In the genomic region with DNA sequence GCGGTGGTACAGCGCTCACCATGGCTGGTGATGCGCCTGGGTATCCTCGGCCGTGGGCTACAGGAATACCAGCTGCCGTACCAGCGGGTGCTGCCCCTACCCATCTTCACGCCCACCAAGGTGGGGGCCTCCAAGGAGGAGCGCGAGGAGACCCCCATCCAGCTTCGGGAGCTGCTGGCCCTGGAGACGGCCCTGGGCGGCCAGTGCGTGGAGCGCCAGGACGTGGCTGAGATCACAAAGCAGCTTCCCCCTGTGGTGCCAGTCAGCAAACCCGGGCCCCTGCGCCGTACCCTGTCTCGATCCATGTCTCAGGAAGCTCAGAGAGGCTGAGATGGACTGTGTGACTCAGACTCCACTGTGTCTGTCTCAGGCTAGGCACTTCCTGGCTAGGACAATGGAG, we compare ENCODE assay signal across 17 mouse cellular contexts. TPM values are rescaled to one million over a fixed set of nuclear protein-coding genes. Genes with fewer than 3 reads are reported as not detected.
DNase-seq lines count a peak whose midpoint lies in the region; ATAC-seq and TF ChIP-seq lines count a peak whose summit lies in the region.
"Had no signal": no experiment of that assay in that cellular context is flagged by ENCODE, and none has a peak within 500 bp of the region (broad histone marks: within the 10 kb centered on the region; RNA-seq: fewer than 3 reads in every experiment).

No protein-coding gene starts in this region.

- DNase-seq in cerebellum, adult 11-12 months: peak; percentile 52
- no peak for DNase-seq in cerebellum, adult 9-11 months
- no peak for DNase-seq in heart, embryonic 10.5 days (ENCODE audit: low spot score)
- no peak for DNase-seq in heart, adult 9 months (ENCODE audit: low spot score in 2 of 2)
- no peak for DNase-seq in kidney, adult 8-10 months
- DNase-seq in ES-E14 (ENCODE audit: low read depth, low spot score): no peak
- no peak for DNase-seq in liver, embryonic 11.5 days (ENCODE audit: low spot score)
- DNase-seq: adrenal gland, postnatal 36 days; lung, postnatal 14 days; spleen, adult 18-20 months had no signal

- peak overlapping the region; percentile 91 for H3K27ac ChIP-seq in heart, embryonic 10.5 days
- H3K27ac ChIP-seq in kidney, embryonic 14.5 days (ENCODE audit: low read depth, low read length): peak overlapping the region; percentile 69
- no peak overlapping the region for H3K27ac ChIP-seq in ES-E14 (ENCODE audit: insufficient read depth, low read depth, low read length, poor library complexity, severe bottlenecking)
- no peak overlapping the region for H3K27ac ChIP-seq in liver, embryonic 11.5 days (ENCODE audit: low read depth, low read length)
- H3K27ac ChIP-seq: embryonic facial prominence, embryonic 13.5 days; limb, embryonic 12.5 days; liver, embryonic 15.5 days had no signal

- no peak for ATAC-seq in kidney, embryonic 14.5 days (ENCODE audit: low FRiP score, low TSS enrichment)
- ATAC-seq in liver, embryonic 11.5 days (replicated peaks; ENCODE audit: low FRiP score): no peak
- ATAC-seq: activated CD4-positive, CD25-positive, alpha-beta regulatory T cell, adult 4 months; intestine, postnatal 0 days had no signal

- peaks cover 85% of the 10 kb centered on the region for H3K4me1 ChIP-seq in heart, embryonic 10.5 days
- H3K4me1 ChIP-seq in kidney, embryonic 14.5 days (ENCODE audit: control insufficient read depth, insufficient read depth, low read length): peaks cover 3% of the 10 kb centered on the region; the same call in 1 of the 2 replicates
- H3K4me1 ChIP-seq in ES-E14 (ENCODE audit: control insufficient read depth in 2 of 2, insufficient read depth in 2 of 2, low read length in 2 of 2, poor library complexity in 1 of 2): peaks cover 0 to 10% of the 10 kb centered on the region in 2 experiments; a peak in 1 of 4 replicates
- peaks cover 2% of the 10 kb centered on the region; the same call in 1 of the 2 replicates for H3K4me1 ChIP-seq in liver, embryonic 11.5 days (replicated peaks; ENCODE audit: control insufficient read depth, insufficient read depth, low read length)
- H3K4me1 ChIP-seq: liver, embryonic 15.5 days had no signal

- no peaks in the 10 kb centered on the region for H3K9me3 ChIP-seq in heart, embryonic 10.5 days
- no peaks in the 10 kb centered on the region for H3K9me3 ChIP-seq in kidney, embryonic 14.5 days (ENCODE audit: control insufficient read depth, low read length)
- no peaks in the 10 kb centered on the region for H3K9me3 ChIP-seq in ES-E14 (ENCODE audit: control insufficient read depth, insufficient read depth, low read depth, low read length)
- H3K9me3 ChIP-seq in liver, embryonic 11.5 days (ENCODE audit: control insufficient read depth, low read length): no peaks in the 10 kb centered on the region
- H3K9me3 ChIP-seq: embryonic facial prominence, embryonic 13.5 days; limb, embryonic 12.5 days; liver, embryonic 15.5 days had no signal

- H3K27me3 ChIP-seq in heart, embryonic 10.5 days (ENCODE audit: insufficient read depth, poor library complexity, severe bottlenecking): peaks cover 52% of the 10 kb centered on the region
- H3K27me3 ChIP-seq in kidney, embryonic 14.5 days (ENCODE audit: control insufficient read depth, insufficient read depth, low read length): peaks cover 23% of the 10 kb centered on the region
- peaks cover 56% of the 10 kb centered on the region for H3K27me3 ChIP-seq in liver, embryonic 11.5 days (replicated peaks; ENCODE audit: control insufficient read depth, insufficient read depth, low read length)

- WGBS in heart, embryonic 10.5 days: 55% methylated on average over 20 of the region's 20 CpGs
- 79% methylated on average over 20 of the region's 20 CpGs for WGBS in kidney, embryonic 14.5 days
- 67% methylated on average over 20 of the region's 20 CpGs for WGBS in liver, embryonic 11.5 days

- peak overlapping the region; percentile 50 for H3K4me3 ChIP-seq in heart, embryonic 10.5 days
- no peak overlapping the region for H3K4me3 ChIP-seq in kidney, embryonic 14.5 days (ENCODE audit: low read length)
- peak overlapping the region; percentile 33 to 35; a peak in 2 of 4 replicates for H3K4me3 ChIP-seq in ES-E14 (ENCODE audit: insufficient read depth in 1 of 2, low read depth in 1 of 2, low read length in 2 of 2, poor library complexity in 1 of 2, severe bottlenecking in 1 of 2)
- H3K4me3 ChIP-seq in liver, embryonic 11.5 days (ENCODE audit: low read depth, low read length): no peak overlapping the region
- H3K4me3 ChIP-seq: embryonic facial prominence, embryonic 13.5 days; limb, embryonic 12.5 days; liver, embryonic 15.5 days had no signal

- peaks cover 23% of the 10 kb centered on the region for H3K36me3 ChIP-seq in heart, embryonic 10.5 days
- peaks cover 18% of the 10 kb centered on the region for H3K36me3 ChIP-seq in kidney, embryonic 14.5 days (ENCODE audit: control insufficient read depth, insufficient read depth, low read length)
- H3K36me3 ChIP-seq in ES-E14 (ENCODE audit: control insufficient read depth, insufficient read depth, low read length, poor library complexity, severe bottlenecking): peaks cover 6% of the 10 kb centered on the region; the same call in 1 of the 2 replicates
- peaks cover 2% of the 10 kb centered on the region; the same call in 1 of the 2 replicates for H3K36me3 ChIP-seq in liver, embryonic 11.5 days (ENCODE audit: control insufficient read depth, insufficient read depth, low read length)

- H3K9ac ChIP-seq in kidney, embryonic 14.5 days (ENCODE audit: low read depth, low read length): 0 out of 2 replicates have a peak overlapping the region, but pooled peaks have one; percentile 12
- no peak overlapping the region for H3K9ac ChIP-seq in ES-E14 (ENCODE audit: insufficient read depth, low read depth, low read length, poor library complexity, severe bottlenecking)
- H3K9ac ChIP-seq in liver, embryonic 11.5 days (ENCODE audit: low read depth, low read length): no peak overlapping the region; the same call in 1 of the 2 replicates
- H3K9ac ChIP-seq: embryonic facial prominence, embryonic 13.5 days; limb, embryonic 12.5 days; liver, embryonic 15.5 days had no signal

- in situ Hi-C loops in ES-E14 (cut with MboI; ENCODE audit: low sequenced_read_pairs in 2 of 2, unreplicated experiment in 2 of 2): no loop called here

- H3K4me2 ChIP-seq in kidney, embryonic 14.5 days (replicated peaks; ENCODE audit: low read depth, low read length): no peak overlapping the region
- no peak overlapping the region for H3K4me2 ChIP-seq in liver, embryonic 11.5 days
- H3K4me2 ChIP-seq: embryonic facial prominence, embryonic 13.5 days; limb, embryonic 12.5 days; liver, embryonic 15.5 days had no signal

TF ChIP-seq in ES-E14, 5 proteins besides CTCF, POLR2A, EP300 and RAD21:
- TF ChIP-seq ZC3H11A (IDR thresholded peaks at IDR 0.05; ENCODE audit: borderline replicate concordance, low read depth, low read length) (no peak), MAFK (IDR thresholded peaks at IDR 0.05; ENCODE audit: insufficient read depth, low read depth, low read length) (no peak), HCFC1 (IDR thresholded peaks at IDR 0.05; ENCODE audit: borderline replicate concordance, insufficient read depth, low read length) (no peak), CHD2 (IDR thresholded peaks at IDR 0.05; ENCODE audit: low read depth, low read length) (no peak), ZNF384 (IDR thresholded peaks at IDR 0.05; ENCODE audit: low read depth, low read length) (no peak)
TF ChIP-seq in ES-E14: peak in this region for 0.

RNA-seq across cellular contexts. Expression of a gene that starts 0.6 kb away (rescaled TPM):
- 86.0 and 159 TPM in 2 replicates for polyA plus RNA-seq in heart, embryonic 10.5 days (2016; fragmentation: Nextera tagmentation; extraction: Ambion mirVana)
- polyA plus RNA-seq in kidney, embryonic 14.5 days (2014; fragmentation: Nextera tagmentation; extraction: Ambion mirVana): 1.3 and 2.3 TPM in 2 replicates
- total RNA-seq in ES-E14 (2012; rRNA removed): 0.26 and 0.45 TPM in 2 replicates
- polyA plus RNA-seq in liver, embryonic 11.5 days (2014; fragmentation: Nextera tagmentation; extraction: Ambion mirVana): 0.65 and 0.89 TPM in 2 replicates
- total RNA-seq: hematopoietic stem cell, adult 5-6 weeks had no signal
- polyA plus RNA-seq: activated CD4-positive, CD25-positive, alpha-beta regulatory T cell, adult 4 months had no signal

RNA-seq across cellular contexts. Expression of a gene that starts 2.0 kb away (rescaled TPM):
- polyA plus RNA-seq in heart, embryonic 10.5 days (2016; fragmentation: Nextera tagmentation; extraction: Ambion mirVana): 5.0 and 5.1 TPM in 2 replicates
- 0.84 and 2.2 TPM in 2 replicates for polyA plus RNA-seq in kidney, embryonic 14.5 days (2014; fragmentation: Nextera tagmentation; extraction: Ambion mirVana)
- total RNA-seq in ES-E14 (2012; rRNA removed): 0.36 TPM in 1 of 2 replicates, not detected in the other
- 0.53 and 0.88 TPM in 2 replicates for polyA plus RNA-seq in liver, embryonic 11.5 days (2014; fragmentation: Nextera tagmentation; extraction: Ambion mirVana)
- total RNA-seq: hematopoietic stem cell, adult 5-6 weeks had no signal
- polyA plus RNA-seq: activated CD4-positive, CD25-positive, alpha-beta regulatory T cell, adult 4 months; intestine, postnatal 0 days; liver, embryonic 15.5 days had no signal

RNA-seq across cellular contexts. Expression of a gene that starts 16.1 kb away (rescaled TPM):
- polyA plus RNA-seq in heart, embryonic 10.5 days (2016; fragmentation: Nextera tagmentation; extraction: Ambion mirVana): 15.3 and 21.3 TPM in 2 replicates
- polyA plus RNA-seq in kidney, embryonic 14.5 days (2014; fragmentation: Nextera tagmentation; extraction: Ambion mirVana): 10.7 and 14.8 TPM in 2 replicates
- 7.4 and 10.2 TPM in 2 replicates for total RNA-seq in ES-E14 (2012; rRNA removed)
- polyA plus RNA-seq in liver, embryonic 11.5 days (2014; fragmentation: Nextera tagmentation; extraction: Ambion mirVana): 6.4 and 8.5 TPM in 2 replicates

RNA-seq across cellular contexts. Expression of a gene that starts 26.0 kb away (rescaled TPM):
- 51.0 and 53.0 TPM in 2 replicates for polyA plus RNA-seq in heart, embryonic 10.5 days (2016; fragmentation: Nextera tagmentation; extraction: Ambion mirVana)
- polyA plus RNA-seq in kidney, embryonic 14.5 days (2014; fragmentation: Nextera tagmentation; extraction: Ambion mirVana): 34.9 and 42.0 TPM in 2 replicates
- total RNA-seq in ES-E14 (2012; rRNA removed): 40.2 and 59.8 TPM in 2 replicates
- polyA plus RNA-seq in liver, embryonic 11.5 days (2014; fragmentation: Nextera tagmentation; extraction: Ambion mirVana): 25.3 and 28.9 TPM in 2 replicates

RNA-seq across cellular contexts. Expression of a gene that starts 28.1 kb away (rescaled TPM):
- 47.4 and 70.6 TPM in 2 replicates for polyA plus RNA-seq in heart, embryonic 10.5 days (2016; fragmentation: Nextera tagmentation; extraction: Ambion mirVana)
- 35.5 and 54.1 TPM in 2 replicates for polyA plus RNA-seq in kidney, embryonic 14.5 days (2014; fragmentation: Nextera tagmentation; extraction: Ambion mirVana)
- total RNA-seq in ES-E14 (2012; rRNA removed): 13.2 and 24.4 TPM in 2 replicates
- 12.4 and 13.5 TPM in 2 replicates for polyA plus RNA-seq in liver, embryonic 11.5 days (2014; fragmentation: Nextera tagmentation; extraction: Ambion mirVana)
- total RNA-seq: hematopoietic stem cell, adult 5-6 weeks had no signal

Comparison
In these comparisons a context has a peak if more than half of its experiments do, and no peak if none do; other contexts are left out.
1. H3K27ac ChIP-seq: peak in heart, embryonic 10.5 days (single experiment) and kidney, embryonic 14.5 days (single experiment); none in ES-E14 (single experiment) and liver, embryonic 11.5 days (single experiment).
2. H3K4me3 ChIP-seq: peak in heart, embryonic 10.5 days (single experiment) and ES-E14 (2 of 2); none in kidney, embryonic 14.5 days (single experiment) and liver, embryonic 11.5 days (single experiment).
3. RNA of a gene that starts 0.6 kb away (polyA plus RNA-seq): 86.0 to 159 TPM in heart, embryonic 10.5 days; 1.3 to 2.3 TPM in kidney, embryonic 14.5 days and 0.65 to 0.89 TPM in liver, embryonic 11.5 days; every median in the first group is over 10 times any median in the second.